Mouse (Mus musculus) stomach, embryonic 14.5 days (tissue): ENCODE data around the gene Slc16a4. TPM values are rescaled to one million over a fixed set of nuclear protein-coding genes. Genes with fewer than 3 reads are reported as not detected.

Source experiments
- ATAC-seq: fragments of 200-750 bp; cut with Nextera tagmentation; 2 replicates; pipeline ENCODE4 v1.8.0; 2017; ENCODE audit warnings: low read depth, moderate TSS enrichment; ENCODE audit not compliant: insufficient number of reproducible peaks, insufficient read depth, low FRiP score
- H3K27ac ChIP-seq: fragments of 300-500 bp; sonication (generic); 2 replicates; pipeline ENCODE4 v1.5.1; 2014; ENCODE audit warnings: mild to moderate bottlenecking, low read length, moderate library complexity, mixed read lengths
- H3K27me3 ChIP-seq: fragments of 300-500 bp; sonication (generic); 2 replicates; pipeline ENCODE4 v1.6.1; 2014; ENCODE audit warnings: low read length, control low read depth, mixed read lengths; ENCODE audit not compliant: control insufficient read depth, insufficient read depth
- H3K36me3 ChIP-seq: fragments of 300-500 bp; sonication (generic); 2 replicates; pipeline ENCODE4 v1.6.1; 2014; ENCODE audit warnings: mild to moderate bottlenecking, control low read depth, low read length, moderate library complexity, mixed read lengths; ENCODE audit not compliant: control insufficient read depth, insufficient read depth
- H3K4me1 ChIP-seq: fragments of 300-500 bp; sonication (generic); 2 replicates; pipeline ENCODE4 v1.6.1; 2014; ENCODE audit warnings: low read length, control low read depth, mixed read lengths; ENCODE audit not compliant: control insufficient read depth, insufficient read depth
- H3K4me2 ChIP-seq: fragments of 300-500 bp; sonication (generic); replicated peaks from 2 replicates; pipeline ENCODE4 v1.6.1; 2014; ENCODE audit warnings: low read depth, low read length, control low read depth
- H3K4me3 ChIP-seq: fragments of 300-500 bp; sonication (generic); 2 replicates; pipeline ENCODE4 v1.5.1; 2014; ENCODE audit warnings: low read depth, low read length, control low read depth
- H3K9ac ChIP-seq: fragments of 300-500 bp; sonication (generic); replicated peaks from 2 replicates; pipeline ENCODE4 v1.6.1; 2014; ENCODE audit warnings: low read depth, mild to moderate bottlenecking, control low read depth, low read length, moderate library complexity, mixed read lengths
- H3K9me3 ChIP-seq: fragments of 300-500 bp; sonication (generic); 2 replicates; pipeline ENCODE4 v1.6.1; 2016; ENCODE audit warnings: low read depth, low read length, control low read depth; ENCODE audit not compliant: control insufficient read depth
- WGBS: fragments of 180-500 bp; shearing (Covaris S2); extraction: QIAGEN DNeasy Blood & Tissue Kit; methylation state at CpG from one replicate; pipeline ENCODE4 v1.1.7; 2014; 5-methylcytosine and 5-hydroxymethylcytosine counted together
- polyA plus RNA-seq: library from polyadenylated mRNA; unstranded; fragments of >200 nt; fragmentation: Nextera tagmentation; extraction: Ambion mirVana; gene quantifications from 2 replicates; pipeline ENCODE4 v1.2.1, GENCODE M21; 2014

Slc16a4 gene
- polyA plus RNA-seq, 1 experiment from 2014 or later, result 5.7 TPM

DNA sequence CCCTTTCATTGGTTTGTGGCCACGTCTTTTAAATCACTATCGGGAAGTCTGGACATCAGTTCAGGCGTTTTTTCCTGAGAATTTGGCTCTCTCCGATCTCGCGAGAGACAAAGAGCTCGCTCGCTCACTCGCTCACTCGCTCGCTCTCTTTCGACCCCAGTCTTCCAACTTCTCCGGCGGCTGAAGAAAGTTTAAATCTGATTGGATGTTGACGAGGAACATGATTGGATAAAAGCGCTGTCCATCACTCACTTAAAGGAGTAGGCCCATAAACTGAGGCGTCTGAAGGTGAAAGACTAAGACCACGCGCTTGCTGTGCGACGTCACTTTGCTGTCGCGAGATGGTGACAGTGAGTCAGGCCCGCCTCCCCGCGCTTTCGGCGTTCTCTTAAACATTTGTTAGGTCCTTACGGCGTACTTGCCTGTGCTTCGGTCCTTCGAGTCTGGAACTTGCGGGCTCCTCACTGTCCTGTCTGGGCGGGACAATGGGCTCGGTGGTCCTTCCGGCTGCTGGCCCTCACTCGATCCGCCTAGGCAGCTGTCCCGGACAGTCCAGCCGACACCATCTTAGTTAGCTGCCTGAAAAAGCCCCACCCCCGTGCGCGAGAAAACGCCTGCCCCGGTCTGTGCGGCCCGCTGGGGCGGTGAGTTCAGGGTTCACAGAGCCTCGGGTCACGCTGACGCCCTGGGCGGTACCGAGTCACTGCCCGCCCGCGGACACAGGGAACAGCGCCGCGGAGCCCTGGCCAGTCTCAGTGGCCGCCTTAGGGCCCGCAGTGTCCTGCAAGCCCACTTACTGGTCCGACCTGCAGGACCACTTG is 42.6 kb downstream of the Slc16a4 start, which contains the start of gene Rbm15:
Rbm15 (minus strand) TSS at position 293 of the 821 bp plus-strand sequence.
- WGBS, result under 1% methylated on average over 62 of the region's 62 CpGs
- peak; percentile 92 for ATAC-seq
- peak within 1 kb of the TSS; percentile 82 for H3K9ac ChIP-seq

DNA sequence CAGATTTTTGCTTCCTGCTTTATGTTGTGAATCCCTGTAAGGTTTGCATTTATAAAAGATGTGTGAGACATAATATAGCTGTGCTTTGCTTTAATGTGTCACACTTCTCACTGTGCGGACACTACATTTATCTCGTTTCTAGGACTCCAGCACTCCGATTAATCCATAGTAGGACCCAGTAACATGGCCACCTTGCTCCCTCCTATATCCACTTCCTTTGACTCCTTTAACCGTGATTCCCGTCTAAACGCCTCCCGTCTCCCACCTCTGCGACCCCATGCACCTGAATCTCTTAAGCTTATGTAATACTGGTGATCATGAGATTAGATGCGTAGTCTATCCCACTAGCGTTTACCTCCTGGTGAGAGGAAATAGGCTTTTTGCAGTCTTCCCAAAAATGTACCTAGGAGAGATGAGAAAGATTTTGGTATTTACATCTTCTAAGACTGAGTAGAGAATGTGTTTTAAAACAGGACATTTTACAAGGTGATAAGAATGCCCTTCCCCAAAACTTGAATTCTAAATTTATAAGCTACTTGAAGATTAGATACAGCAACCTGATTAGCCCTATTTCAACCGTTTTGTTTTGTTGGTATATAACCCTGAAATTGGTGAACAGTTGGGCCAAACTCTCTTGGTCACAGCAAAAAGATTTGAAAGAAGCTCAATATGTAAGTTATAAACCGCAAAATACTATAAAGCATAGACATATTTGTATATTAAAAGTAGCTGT is 43.3 kb downstream of the Slc16a4 start:
- Histone ChIP-seq H3K4me2 (peak overlapping the region; percentile 45), H3K27me3 (no peaks in the 10 kb centered on the region), H3K27ac (peak overlapping the region; percentile 96), H3K4me3 (peak overlapping the region; percentile 97), H3K9me3 (no peaks in the 10 kb centered on the region), H3K4me1 (peaks cover 24% of the 10 kb centered on the region), H3K36me3 (peaks cover 16% of the 10 kb centered on the region), H3K9ac (peak overlapping the region; percentile 71)
- ATAC-seq, result no peak
- WGBS, result 11% methylated on average over 12 of the region's 12 CpGs

More for the DNA sequence above, 42.6 kb downstream of the Slc16a4 start, which contains the start of gene Rbm15:
- Histone ChIP-seq H3K36me3 (peaks cover 16% of the 10 kb centered on the region), H3K4me1 (peaks cover 24% of the 10 kb centered on the region), H3K27ac (peak within 1 kb of the TSS; percentile 96), H3K4me2 (peak within 1 kb of the TSS; percentile 95), H3K9me3 (no peaks in the 10 kb centered on the region), H3K27me3 (no peaks in the 10 kb centered on the region), H3K4me3 (peak within 1 kb of the TSS; percentile 97)

DNA sequence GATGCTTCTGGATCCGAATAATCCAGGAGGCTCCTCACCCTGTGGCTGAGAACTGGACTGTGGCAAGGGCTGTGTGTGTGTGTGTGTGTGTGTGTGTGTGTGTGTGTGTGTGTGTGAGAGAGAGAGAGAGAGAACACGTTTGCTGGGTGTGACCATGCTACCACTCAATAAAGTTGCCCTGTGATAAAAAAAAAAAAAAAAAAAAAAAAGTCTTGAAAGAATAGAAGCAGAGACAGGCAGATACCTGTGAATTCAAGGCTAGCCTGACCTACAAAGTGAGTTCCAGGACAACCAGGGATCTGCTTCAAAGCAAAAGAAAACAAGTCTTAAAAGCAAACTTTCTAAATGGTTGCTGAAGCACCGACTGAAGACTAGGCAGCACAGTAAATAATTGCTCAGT is 52.9 kb downstream of the Slc16a4 start:
- WGBS, result 49% methylated on average over 3 of the region's 3 CpGs
- no peak overlapping the region for H3K4me2 ChIP-seq
- H3K4me3 ChIP-seq, result no peak overlapping the region
- H3K27ac ChIP-seq, result no peak overlapping the region
- H3K36me3 ChIP-seq, result no peaks in the 10 kb centered on the region
- H3K27me3 ChIP-seq, result no peaks in the 10 kb centered on the region
- H3K9ac ChIP-seq, result no peak overlapping the region
- H3K4me1 ChIP-seq, result no peaks in the 10 kb centered on the region
- ATAC-seq, result no peak
- H3K9me3 ChIP-seq, result no peaks in the 10 kb centered on the region

DNA sequence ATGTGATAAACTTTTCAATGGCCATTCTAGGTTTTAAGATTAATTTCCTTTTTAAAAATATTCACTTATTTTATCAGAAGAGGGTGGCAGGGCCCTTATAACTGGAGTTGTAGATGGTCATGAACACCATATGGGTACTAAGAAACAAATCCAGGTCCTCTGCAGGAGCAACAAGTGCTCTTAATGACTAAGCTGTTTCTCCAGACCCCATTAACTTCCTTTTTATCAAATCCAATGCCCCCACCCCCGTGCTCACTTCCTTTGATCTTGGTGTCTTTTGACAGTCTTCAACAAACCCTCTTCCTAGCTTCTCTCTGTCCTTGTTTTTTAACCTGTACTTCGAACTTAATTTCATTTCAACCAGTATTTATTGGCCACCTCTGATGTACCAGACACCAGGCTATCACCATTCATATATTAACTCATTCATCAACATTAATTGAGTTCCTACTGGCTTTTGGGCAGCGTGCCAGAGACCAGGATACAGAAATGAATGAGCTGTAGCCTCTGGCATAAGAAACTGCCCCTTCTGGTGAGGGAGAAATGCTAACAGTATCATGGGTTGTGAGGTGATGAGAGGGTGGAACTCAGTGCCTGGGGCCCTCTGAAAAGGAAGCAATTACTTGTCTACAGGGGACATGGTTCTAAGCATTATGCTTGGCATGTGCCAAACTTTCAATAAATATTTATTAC is 54.1 kb downstream of the Slc16a4 start:
- no peak overlapping the region for H3K4me3 ChIP-seq
- H3K36me3 ChIP-seq, result no peaks in the 10 kb centered on the region
- ATAC-seq, result no peak
- no peak overlapping the region for H3K4me2 ChIP-seq
- H3K9ac ChIP-seq, result no peak overlapping the region
- H3K27me3 ChIP-seq, result no peaks in the 10 kb centered on the region
- H3K27ac ChIP-seq, result no peak overlapping the region
- no peaks in the 10 kb centered on the region for H3K4me1 ChIP-seq
- H3K9me3 ChIP-seq, result no peaks in the 10 kb centered on the region
- WGBS, result 34% methylated on average over 3 of the region's 3 CpGs

DNA sequence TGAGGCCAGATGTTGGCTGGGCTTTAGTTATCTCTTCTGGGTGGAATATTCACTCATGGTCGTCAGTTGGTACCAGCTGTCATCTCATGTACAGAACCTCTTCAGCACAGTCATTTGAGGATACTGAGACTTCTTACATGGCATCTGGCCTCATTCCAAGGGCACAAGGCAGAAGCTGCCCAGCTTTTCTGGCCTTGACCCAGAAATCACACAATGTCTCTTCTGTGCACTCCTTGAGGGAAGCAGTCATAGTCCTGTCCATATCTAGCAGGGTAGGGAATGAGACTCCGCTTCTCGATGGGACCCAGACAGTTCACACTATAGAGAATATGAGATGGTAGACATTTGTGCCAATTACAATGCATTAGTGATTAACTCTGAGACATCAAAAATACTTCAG is 58.0 kb downstream of the Slc16a4 start:
- no peak overlapping the region for H3K4me3 ChIP-seq
- no peak overlapping the region for H3K4me2 ChIP-seq
- no peaks in the 10 kb centered on the region for H3K27me3 ChIP-seq
- no peak overlapping the region for H3K9ac ChIP-seq
- ATAC-seq, result no peak
- no peak overlapping the region for H3K27ac ChIP-seq
- H3K36me3 ChIP-seq, result no peaks in the 10 kb centered on the region
- no peaks in the 10 kb centered on the region for H3K4me1 ChIP-seq
- WGBS, result 86% methylated on average over 3 of the region's 3 CpGs
- H3K9me3 ChIP-seq, result no peaks in the 10 kb centered on the region

DNA sequence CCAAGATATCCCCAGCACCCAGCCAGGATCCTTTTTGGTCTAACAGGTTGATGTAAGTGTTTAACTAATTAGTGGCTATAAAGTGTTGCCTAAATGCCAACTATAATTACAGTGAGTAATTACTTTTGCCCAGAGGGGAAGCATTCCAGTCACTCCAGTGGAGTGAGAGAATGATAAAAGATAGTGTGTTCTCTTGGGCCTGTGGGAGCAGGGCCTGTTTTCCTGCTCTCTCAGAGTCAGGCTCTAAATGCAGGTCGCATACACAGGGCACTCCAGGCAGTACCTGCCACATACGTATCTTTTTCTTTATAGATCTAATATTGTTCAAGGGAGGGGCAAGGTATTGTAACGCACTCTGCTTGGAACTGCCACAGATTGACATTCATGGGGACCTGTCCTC is 60.7 kb downstream of the Slc16a4 start:
- H3K4me2 ChIP-seq, result no peak overlapping the region
- no peaks in the 10 kb centered on the region for H3K27me3 ChIP-seq
- no peaks in the 10 kb centered on the region for H3K36me3 ChIP-seq
- no peak overlapping the region for H3K9ac ChIP-seq
- no peak for ATAC-seq
- no peak overlapping the region for H3K27ac ChIP-seq
- no peaks in the 10 kb centered on the region for H3K9me3 ChIP-seq
- H3K4me3 ChIP-seq, result no peak overlapping the region
- no peaks in the 10 kb centered on the region for H3K4me1 ChIP-seq
- WGBS, result 57% methylated on average over 3 of the region's 3 CpGs

DNA sequence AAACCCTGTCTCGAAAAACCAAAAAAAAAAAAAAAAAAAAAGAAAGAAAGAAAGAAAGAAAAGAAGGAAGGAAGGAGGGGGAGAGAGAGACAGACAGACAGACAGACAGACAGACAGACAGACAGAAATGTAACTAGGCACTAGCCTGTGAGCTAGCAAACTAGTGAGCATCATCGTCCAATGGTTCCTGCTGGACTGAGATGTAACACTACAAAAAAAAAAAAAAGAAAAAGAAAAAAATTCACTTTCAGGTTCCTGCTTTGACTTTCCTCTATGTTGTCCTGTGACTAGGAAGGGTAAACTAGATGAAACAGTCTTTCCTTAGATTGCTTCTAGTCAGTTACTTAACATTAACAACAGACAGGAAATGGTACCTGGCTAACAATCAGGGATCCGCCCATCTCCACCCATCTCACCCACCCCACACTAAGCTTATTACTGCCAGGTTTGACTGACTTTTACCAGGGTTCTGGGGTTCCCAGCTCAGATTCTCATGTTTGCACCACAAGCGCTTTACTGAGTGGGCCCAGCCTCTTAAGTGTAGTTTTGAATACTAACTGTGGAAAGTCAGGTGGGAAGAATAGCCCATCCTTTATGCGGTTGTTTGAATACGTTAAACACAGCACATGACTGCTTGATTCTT is 64.7 kb downstream of the Slc16a4 start:
- ATAC-seq, result no peak
- 88% methylated on average over 5 of the region's 6 CpGs for WGBS
- H3K9me3 ChIP-seq, result no peaks in the 10 kb centered on the region
- H3K9ac ChIP-seq, result no peak overlapping the region
- H3K4me2 ChIP-seq, result no peak overlapping the region
- no peak overlapping the region for H3K27ac ChIP-seq
- H3K36me3 ChIP-seq, result no peaks in the 10 kb centered on the region
- H3K4me3 ChIP-seq, result no peak overlapping the region
- no peaks in the 10 kb centered on the region for H3K27me3 ChIP-seq
- H3K4me1 ChIP-seq, result no peaks in the 10 kb centered on the region

DNA sequence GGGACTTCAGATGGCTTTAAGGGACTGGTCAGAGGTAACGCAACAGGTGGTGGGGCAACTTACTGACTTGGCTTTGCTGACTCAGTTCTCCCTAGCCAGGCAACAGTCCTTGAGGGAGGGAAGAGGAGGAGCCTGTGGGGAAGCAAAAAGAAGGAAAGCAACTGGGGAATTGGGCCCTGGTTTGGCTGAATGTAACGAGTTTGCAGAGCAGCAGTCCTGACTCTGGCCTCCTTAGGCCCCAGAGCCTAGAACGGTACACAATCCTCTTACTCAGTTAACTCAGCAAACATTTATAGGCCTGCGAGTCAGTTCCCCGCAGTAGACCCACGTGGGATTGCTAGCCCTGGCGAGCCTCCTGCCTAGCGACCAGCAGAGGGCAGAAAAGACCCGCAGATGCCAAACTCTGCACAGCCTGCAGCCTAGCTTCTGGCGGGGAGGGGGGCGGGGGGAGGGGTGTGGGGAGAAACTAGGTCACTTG is 66.0 kb downstream of the Slc16a4 start:
- Histone ChIP-seq H3K27me3 (no peaks in the 10 kb centered on the region), H3K4me2 (0 out of 2 replicates have a peak overlapping the region, but pooled peaks have one; percentile 20), H3K4me1 (no peaks in the 10 kb centered on the region), H3K4me3 (no peak overlapping the region), H3K27ac (no peak overlapping the region), H3K9ac (no peak overlapping the region), H3K36me3 (no peaks in the 10 kb centered on the region), H3K9me3 (no peaks in the 10 kb centered on the region)
- 1% methylated on average over 11 of the region's 11 CpGs for WGBS
- peak; percentile 87 for ATAC-seq
